Mouse (Mus musculus): ENCODE measurements around the gene Axl. TPM values are rescaled to one million over a fixed set of nuclear protein-coding genes. Genes with fewer than 3 reads are reported as not detected.

Axl gene
- polyA plus RNA-seq, 1 experiment: 33.5 TPM

DNA sequence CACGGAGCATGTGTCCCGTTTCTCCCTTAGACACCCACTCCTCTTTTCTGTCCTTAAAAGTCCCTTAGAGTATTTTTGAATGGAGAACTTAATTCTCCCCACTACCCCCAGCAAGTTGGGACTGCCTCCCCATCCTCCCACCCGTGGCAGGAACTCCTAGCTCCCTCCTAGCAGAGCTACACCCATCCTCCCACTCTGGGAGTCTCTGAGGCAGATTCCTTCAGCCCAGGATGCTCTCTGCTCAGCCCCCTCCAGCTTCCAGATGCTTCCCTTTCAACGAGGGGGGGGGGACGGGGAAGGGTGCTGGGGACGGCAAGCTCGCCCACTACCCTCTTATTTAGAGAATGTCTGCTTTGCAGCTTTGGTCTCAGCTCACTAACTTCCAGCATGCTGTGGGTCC, 27.1 kb upstream of the Axl start:
- H3K4me3 ChIP-seq (ENCODE audit: insufficient read depth, low read length): no peak overlapping the region
- no peak overlapping the region for H3K27ac ChIP-seq (ENCODE audit: insufficient read depth, low read length)
- TF ChIP-seq POLR2A (IDR thresholded peaks at IDR 0.05; ENCODE audit: extremely low read depth, insufficient read depth, low read length) (no peak), CTCF (IDR thresholded peaks at IDR 0.05; ENCODE audit: extremely low read depth, insufficient read depth, low read length) (no peak)
- H3K4me1 ChIP-seq (ENCODE audit: control insufficient read depth, insufficient read depth, low read length): no peaks in the 10 kb centered on the region

DNA sequence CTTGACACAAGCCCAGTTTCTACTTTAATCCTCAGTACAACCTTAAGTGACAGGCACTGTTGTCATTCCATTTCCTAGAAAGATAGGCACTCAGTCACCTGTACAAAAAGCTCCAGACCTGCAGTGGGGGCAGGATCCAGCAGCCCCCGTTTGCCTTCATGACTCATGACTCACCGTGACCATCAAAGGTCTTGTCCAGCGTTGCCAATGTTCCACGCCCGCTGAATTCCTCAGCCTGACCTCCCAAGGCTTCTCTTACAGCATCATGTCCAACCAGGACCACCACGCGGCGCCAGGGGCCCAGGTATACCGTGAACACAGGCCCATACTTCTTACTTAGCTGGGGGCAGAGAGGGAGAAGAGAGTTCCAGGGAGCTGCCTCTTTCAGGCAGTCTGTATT, 26.2 kb upstream of the Axl start:
- H3K4me1 ChIP-seq (ENCODE audit: control insufficient read depth, insufficient read depth, low read length): no peaks in the 10 kb centered on the region
- H3K27ac ChIP-seq (ENCODE audit: insufficient read depth, low read length): no peak overlapping the region
- TF ChIP-seq CTCF (IDR thresholded peaks at IDR 0.05; ENCODE audit: extremely low read depth, insufficient read depth, low read length): no peak
- no peak for TF ChIP-seq POLR2A (IDR thresholded peaks at IDR 0.05; ENCODE audit: extremely low read depth, insufficient read depth, low read length)
- H3K4me3 ChIP-seq (ENCODE audit: insufficient read depth, low read length): no peak overlapping the region

DNA sequence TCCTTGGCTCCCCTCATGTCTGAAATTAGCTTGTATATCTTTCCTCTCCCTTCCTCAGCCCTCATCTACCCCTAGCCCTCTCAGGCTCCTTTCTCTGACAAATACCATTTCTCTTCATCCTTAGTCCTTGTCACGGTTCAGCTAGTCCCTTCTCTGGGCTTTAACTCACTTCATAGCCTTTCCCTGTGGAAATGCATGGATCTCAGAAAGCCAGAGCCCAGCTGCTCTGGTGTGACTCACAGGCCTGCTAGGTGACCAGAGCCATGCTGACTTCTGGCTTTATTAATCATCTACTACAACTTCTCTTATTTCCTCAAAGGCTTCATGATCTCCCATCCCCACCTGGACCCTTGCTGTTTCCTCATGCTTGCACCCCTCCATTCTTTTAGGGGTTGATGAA, 23.7 kb upstream of the Axl start:
- no peaks in the 10 kb centered on the region for H3K4me1 ChIP-seq (ENCODE audit: control insufficient read depth, insufficient read depth, low read length)
- H3K27ac ChIP-seq (ENCODE audit: insufficient read depth, low read length): no peak overlapping the region
- no peak overlapping the region for H3K4me3 ChIP-seq (ENCODE audit: insufficient read depth, low read length)
- no peak for TF ChIP-seq CTCF (IDR thresholded peaks at IDR 0.05; ENCODE audit: extremely low read depth, insufficient read depth, low read length)
- TF ChIP-seq POLR2A (IDR thresholded peaks at IDR 0.05; ENCODE audit: extremely low read depth, insufficient read depth, low read length): no peak

DNA sequence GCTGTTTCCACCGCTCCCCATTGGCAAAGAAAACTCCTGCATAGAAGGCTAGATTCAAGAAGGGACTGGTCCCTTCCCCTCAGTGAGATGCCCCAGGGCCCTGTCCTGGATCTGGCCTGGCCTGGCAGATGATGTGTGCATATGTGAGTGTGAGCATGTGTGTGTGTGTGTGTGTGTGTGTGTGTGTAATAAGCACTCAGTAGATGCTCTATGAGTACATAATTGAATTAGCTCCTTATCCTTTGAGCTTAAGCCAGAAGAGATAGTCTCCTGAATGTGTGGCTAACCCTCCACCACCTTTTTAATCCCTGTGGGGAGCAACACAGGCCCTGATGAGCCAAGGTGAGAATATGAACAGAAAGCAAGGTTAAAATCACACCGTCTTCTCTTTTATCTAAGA, 23.2 kb upstream of the Axl start:
- no peak for TF ChIP-seq CTCF (IDR thresholded peaks at IDR 0.05; ENCODE audit: extremely low read depth, insufficient read depth, low read length)
- no peak for TF ChIP-seq POLR2A (IDR thresholded peaks at IDR 0.05; ENCODE audit: extremely low read depth, insufficient read depth, low read length)
- Histone ChIP-seq H3K27ac (ENCODE audit: insufficient read depth, low read length) (no peak overlapping the region), H3K4me1 (ENCODE audit: control insufficient read depth, insufficient read depth, low read length) (no peaks in the 10 kb centered on the region), H3K4me3 (ENCODE audit: insufficient read depth, low read length) (no peak overlapping the region)

DNA sequence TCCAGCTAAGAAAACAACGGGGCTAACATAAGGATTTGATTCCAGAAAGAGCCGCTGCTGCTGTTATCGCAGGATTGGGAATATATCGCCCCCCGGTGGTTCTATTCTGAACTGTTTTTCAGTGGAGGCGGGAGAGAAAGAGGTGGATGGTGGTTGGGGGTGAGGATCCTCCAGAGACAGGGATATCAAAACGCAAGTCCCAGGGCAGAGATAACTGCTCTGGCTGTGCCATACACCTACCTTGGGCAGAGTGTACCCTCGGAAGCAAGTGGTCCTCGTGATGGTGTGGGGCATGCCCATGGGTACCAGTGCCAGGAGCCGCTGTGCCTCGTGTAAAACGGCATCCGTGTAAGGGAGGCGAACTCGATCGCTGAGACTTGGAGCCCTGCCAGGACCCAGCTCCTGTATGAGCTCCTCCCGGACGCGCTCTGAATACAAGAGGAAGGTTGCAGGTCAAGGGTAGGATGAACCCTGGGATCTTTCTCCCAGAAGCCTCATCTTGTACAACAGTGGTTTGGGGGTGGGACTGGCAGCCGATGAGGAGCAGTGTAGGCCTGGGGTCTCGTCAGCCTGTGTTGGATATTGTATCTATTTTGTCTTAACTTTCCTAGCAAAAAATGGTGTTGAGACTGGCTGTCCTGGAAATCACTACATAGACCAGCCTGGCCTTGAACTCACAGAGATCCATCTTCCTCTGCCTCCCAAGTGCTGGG, 17.3 kb upstream of the Axl start:
- Histone ChIP-seq H3K27ac (ENCODE audit: insufficient read depth, low read length) (no peak overlapping the region), H3K4me3 (ENCODE audit: insufficient read depth, low read length) (peak overlapping the region; percentile 22), H3K4me1 (ENCODE audit: control insufficient read depth, insufficient read depth, low read length) (0 out of 2 replicates have a peak, but pooled peaks cover 1% of the 10 kb centered on the region)
- TF ChIP-seq CTCF (IDR thresholded peaks at IDR 0.05; ENCODE audit: extremely low read depth, insufficient read depth, low read length) (peak; percentile 69), POLR2A (IDR thresholded peaks at IDR 0.05; ENCODE audit: extremely low read depth, insufficient read depth, low read length) (no peak)

DNA sequence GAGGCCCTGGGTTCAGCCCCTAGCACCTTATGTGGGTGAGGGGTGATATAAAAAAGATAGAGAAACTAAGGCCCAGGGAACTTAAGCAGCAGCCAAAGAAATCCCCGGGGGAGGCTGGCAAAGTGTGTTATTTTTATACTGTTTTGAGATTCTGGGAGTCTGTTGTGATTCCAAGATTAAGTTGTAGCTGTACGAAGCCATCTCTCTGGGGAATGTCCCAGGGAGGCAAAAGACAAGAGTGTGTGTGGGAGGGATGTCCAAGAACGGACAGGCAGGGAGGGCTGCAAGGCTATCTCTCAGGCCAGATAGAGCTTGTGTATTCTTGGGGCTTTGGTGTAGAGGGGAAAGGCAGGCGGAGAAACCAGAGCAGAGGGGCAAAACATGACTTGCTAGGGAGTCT, 16.3 kb upstream of the Axl start:
- TF ChIP-seq POLR2A (IDR thresholded peaks at IDR 0.05; ENCODE audit: extremely low read depth, insufficient read depth, low read length) (no peak), CTCF (IDR thresholded peaks at IDR 0.05; ENCODE audit: extremely low read depth, insufficient read depth, low read length) (no peak)
- no peak overlapping the region for H3K4me3 ChIP-seq (ENCODE audit: insufficient read depth, low read length)
- no peak overlapping the region for H3K27ac ChIP-seq (ENCODE audit: insufficient read depth, low read length)
- 0 out of 2 replicates have a peak, but pooled peaks cover 1% of the 10 kb centered on the region for H3K4me1 ChIP-seq (ENCODE audit: control insufficient read depth, insufficient read depth, low read length)

- Histone ChIP-seq H3K4me3 (ENCODE audit: insufficient read depth, low read length) (no peak overlapping the region), H3K27ac (ENCODE audit: insufficient read depth, low read length) (no peak overlapping the region), H3K4me1 (ENCODE audit: control insufficient read depth, insufficient read depth, low read length) (0 out of 2 replicates have a peak, but pooled peaks cover 1% of the 10 kb centered on the region)
- TF ChIP-seq CTCF (IDR thresholded peaks at IDR 0.05; ENCODE audit: extremely low read depth, insufficient read depth, low read length): no peak
- no peak for TF ChIP-seq POLR2A (IDR thresholded peaks at IDR 0.05; ENCODE audit: extremely low read depth, insufficient read depth, low read length)
Observed at GRCm38 (mm10) chr7:25803460-25803859, 15.0 kb upstream of the Axl start.

- Histone ChIP-seq H3K27ac (ENCODE audit: insufficient read depth, low read length) (no peak overlapping the region), H3K4me3 (ENCODE audit: insufficient read depth, low read length) (no peak overlapping the region), H3K4me1 (ENCODE audit: control insufficient read depth, insufficient read depth, low read length) (0 out of 2 replicates have a peak, but pooled peaks cover 1% of the 10 kb centered on the region)
- no peak for TF ChIP-seq CTCF (IDR thresholded peaks at IDR 0.05; ENCODE audit: extremely low read depth, insufficient read depth, low read length)
- TF ChIP-seq POLR2A (IDR thresholded peaks at IDR 0.05; ENCODE audit: extremely low read depth, insufficient read depth, low read length): no peak
Observed at GRCm38 (mm10) chr7:25802241-25803125, 14.0 kb upstream of the Axl start.

DNA sequence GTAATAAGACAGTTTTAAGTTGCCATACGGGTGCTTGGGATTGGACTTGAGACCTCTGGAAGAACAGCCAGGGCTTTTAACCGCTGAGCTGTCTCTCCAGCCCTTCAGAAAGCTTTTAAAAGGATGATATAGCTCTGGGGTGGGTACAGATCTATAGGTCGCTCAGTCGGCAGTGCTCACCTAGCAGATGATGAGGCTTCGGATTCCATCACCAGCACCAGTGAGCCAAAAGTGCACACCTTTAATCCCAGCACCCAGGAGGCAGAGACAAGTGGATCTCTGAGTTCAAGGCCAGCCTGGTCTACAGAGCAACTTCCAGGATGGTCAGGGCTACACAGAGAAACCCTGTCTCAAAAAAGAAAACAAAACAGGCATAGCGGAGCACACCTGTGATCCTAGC, 12.5 kb upstream of the Axl start:
- H3K4me1 ChIP-seq (ENCODE audit: control insufficient read depth, insufficient read depth, low read length): 0 out of 2 replicates have a peak, but pooled peaks cover 1% of the 10 kb centered on the region
- H3K27ac ChIP-seq (ENCODE audit: insufficient read depth, low read length): no peak overlapping the region
- H3K4me3 ChIP-seq (ENCODE audit: insufficient read depth, low read length): no peak overlapping the region
- no peak for TF ChIP-seq POLR2A (IDR thresholded peaks at IDR 0.05; ENCODE audit: extremely low read depth, insufficient read depth, low read length)

DNA sequence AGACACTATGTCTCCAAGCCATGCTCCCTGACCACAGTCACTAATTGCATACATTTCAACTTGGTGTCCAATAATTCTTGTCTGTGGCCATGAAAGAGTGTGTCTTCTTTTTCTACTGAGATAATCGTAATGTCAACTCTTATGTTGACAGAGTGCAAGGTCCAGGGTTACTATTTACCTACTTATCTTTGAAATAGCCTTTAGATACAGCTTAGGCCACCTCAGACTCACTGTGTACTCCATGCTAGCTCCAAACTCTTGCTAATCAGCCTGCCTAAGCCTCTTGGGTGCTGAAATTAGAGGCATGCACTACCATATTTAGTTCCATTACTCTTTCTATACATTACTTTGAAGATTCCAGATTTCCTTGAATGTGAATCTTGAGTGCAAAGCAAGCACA, 10.9 kb upstream of the Axl start:
- Histone ChIP-seq H3K4me1 (ENCODE audit: control insufficient read depth, insufficient read depth, low read length) (no peaks in the 10 kb centered on the region), H3K27ac (ENCODE audit: insufficient read depth, low read length) (no peak overlapping the region), H3K4me3 (ENCODE audit: insufficient read depth, low read length) (no peak overlapping the region)
- TF ChIP-seq CTCF (IDR thresholded peaks at IDR 0.05; ENCODE audit: extremely low read depth, insufficient read depth, low read length): no peak
- TF ChIP-seq POLR2A (IDR thresholded peaks at IDR 0.05; ENCODE audit: extremely low read depth, insufficient read depth, low read length): no peak
